Mouse (Mus musculus): ENCODE data around the gene Gosr1. TPM values are rescaled to one million over a fixed set of nuclear protein-coding genes. Genes with fewer than 3 reads are reported as not detected.
"Not testable (repeated sequence)": the region's sequence is repeated elsewhere in the genome, so short reads cannot be mapped to it uniquely, and the experiment has no call there.

The Gosr1 gene
- 22.4 and 24.0 TPM in 2 replicates for polyA plus RNA-seq (2012; rRNA removed)

GRCm38 (mm10) chr11:76763053-76763740 is at the start of gene Gosr1:
Gosr1 (minus strand) TSS chr11:76763579.
- DNase-seq (ENCODE audit: low spot score), result peak; percentile 71

- no peak for DNase-seq (ENCODE audit: low spot score)
Observed at GRCm38 (mm10) chr11:76810706-76811495, 47.5 kb upstream of the Gosr1 start.

GRCm38 (mm10) chr11:76809450-76809849 is 46.1 kb upstream of the Gosr1 start:
- DNase-seq (ENCODE audit: low spot score), result no peak

GRCm38 (mm10) chr11:76808550-76808949 is 45.2 kb upstream of the Gosr1 start:
- DNase-seq (ENCODE audit: low spot score), result no peak

- no peak for DNase-seq (ENCODE audit: low spot score)
Observed at GRCm38 (mm10) chr11:76807007-76807679, 43.8 kb upstream of the Gosr1 start.

GRCm38 (mm10) chr11:76806026-76806425 is 42.6 kb upstream of the Gosr1 start:
- DNase-seq (ENCODE audit: low spot score), result no peak

- not testable (repeated sequence) for DNase-seq (ENCODE audit: low spot score)
Observed at GRCm38 (mm10) chr11:76805072-76805471, 41.7 kb upstream of the Gosr1 start.

GRCm38 (mm10) chr11:76803266-76803665 is 39.9 kb upstream of the Gosr1 start:
- DNase-seq (ENCODE audit: low spot score), result no peak

- DNase-seq (ENCODE audit: low spot score), result no peak
Observed at GRCm38 (mm10) chr11:76797236-76797635, 33.9 kb upstream of the Gosr1 start.

GRCm38 (mm10) chr11:76795326-76795725 is 31.9 kb upstream of the Gosr1 start:
- DNase-seq (ENCODE audit: low spot score), result no peak

GRCm38 (mm10) chr11:76791331-76791730 is 28.0 kb upstream of the Gosr1 start:
- DNase-seq (ENCODE audit: low spot score), result no peak

GRCm38 (mm10) chr11:76789252-76789651 is 25.9 kb upstream of the Gosr1 start:
- no peak for DNase-seq (ENCODE audit: low spot score)

GRCm38 (mm10) chr11:76775533-76775932 is 12.2 kb upstream of the Gosr1 start:
- DNase-seq (ENCODE audit: low spot score), result no peak

GRCm38 (mm10) chr11:76773811-76774210 is 10.4 kb upstream of the Gosr1 start:
- no peak for DNase-seq (ENCODE audit: low spot score)

- no peak for DNase-seq (ENCODE audit: low spot score)
Observed at GRCm38 (mm10) chr11:76770566-76770965, 7.2 kb upstream of the Gosr1 start.

- DNase-seq (ENCODE audit: low spot score), result no peak
Observed at GRCm38 (mm10) chr11:76763741-76764122, 353 bp upstream of the Gosr1 start.

- no peak for DNase-seq (ENCODE audit: low spot score)
Observed at GRCm38 (mm10) chr11:76752276-76752675, 11.1 kb downstream of the Gosr1 start.

- no peak for DNase-seq (ENCODE audit: low spot score)
Observed at GRCm38 (mm10) chr11:76748819-76749218, 14.6 kb downstream of the Gosr1 start.

GRCm38 (mm10) chr11:76745921-76746320 is 17.5 kb downstream of the Gosr1 start:
- no peak for DNase-seq (ENCODE audit: low spot score)

- DNase-seq (ENCODE audit: low spot score), result no peak
Observed at GRCm38 (mm10) chr11:76744550-76744949, 18.8 kb downstream of the Gosr1 start.

- DNase-seq (ENCODE audit: low spot score), result no peak
Observed at GRCm38 (mm10) chr11:76742511-76742910, 20.9 kb downstream of the Gosr1 start.

- no peak for DNase-seq (ENCODE audit: low spot score)
Observed at GRCm38 (mm10) chr11:76739125-76739524, 24.3 kb downstream of the Gosr1 start.
